Mouse (Mus musculus): ENCODE measurements around the gene Cilp. TPM values are rescaled to one million over a fixed set of nuclear protein-coding genes. Genes with fewer than 3 reads are reported as not detected.

The Cilp gene
- polyA plus RNA-seq, 1 experiment from 2014 or later = 0.24 TPM

DNA sequence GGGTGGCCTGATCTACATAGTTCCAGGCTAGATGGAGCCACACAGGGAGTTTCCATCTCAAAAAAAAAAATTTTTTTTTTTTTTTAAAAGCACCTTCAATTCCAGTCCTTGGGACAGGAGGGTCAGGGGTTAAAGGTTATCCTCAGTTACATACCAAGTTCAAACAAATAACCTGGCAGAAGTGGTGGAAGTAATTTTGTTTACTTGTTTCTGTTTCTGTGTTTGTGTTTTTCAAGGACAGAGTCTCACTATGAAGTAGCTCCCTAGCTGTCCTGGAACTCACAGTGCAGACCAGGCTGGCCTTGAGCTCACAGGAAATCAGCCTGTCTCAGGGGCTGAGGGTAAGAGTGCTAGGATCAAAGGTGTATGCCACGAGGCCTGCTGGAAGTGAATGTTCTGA is 29.4 kb upstream of the Cilp start:
- H3K36me3 ChIP-seq = peaks cover 6% of the 10 kb centered on the region; the same call in 1 of the 2 replicates
- peaks cover 12% of the 10 kb centered on the region for H3K4me1 ChIP-seq (replicated peaks)
- no peak overlapping the region for H3K9ac ChIP-seq (replicated peaks)
- H3K9me3 ChIP-seq = no peaks in the 10 kb centered on the region
- no peak for ATAC-seq
- H3K4me2 ChIP-seq (replicated peaks) = no peak overlapping the region
- 45% methylated on average over 1 of the region's 1 CpGs for WGBS
- H3K4me3 ChIP-seq (replicated peaks) = no peak overlapping the region
- no peak overlapping the region for H3K27ac ChIP-seq
- no peaks in the 10 kb centered on the region for H3K27me3 ChIP-seq

DNA sequence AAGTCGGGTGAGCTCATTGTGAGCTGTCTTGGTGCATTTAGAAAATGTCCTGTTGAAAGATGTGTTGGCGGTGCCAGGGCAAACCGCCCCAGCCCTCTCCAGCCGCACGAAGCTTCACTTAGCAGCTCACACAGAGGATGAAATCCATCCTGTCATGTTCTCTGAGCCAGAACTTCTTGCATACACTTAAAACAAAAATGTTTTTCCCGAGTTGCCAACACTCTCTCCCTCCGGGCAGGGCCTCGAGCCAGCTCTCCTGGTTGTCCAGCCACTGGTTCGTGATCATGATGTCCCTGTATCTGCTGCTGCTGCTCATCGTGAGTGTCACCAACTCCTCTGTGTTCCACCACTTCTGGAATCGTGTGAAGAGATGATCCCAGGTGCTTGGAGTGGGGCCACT is 27.4 kb upstream of the Cilp start:
- WGBS = 85% methylated on average over 11 of the region's 11 CpGs

DNA sequence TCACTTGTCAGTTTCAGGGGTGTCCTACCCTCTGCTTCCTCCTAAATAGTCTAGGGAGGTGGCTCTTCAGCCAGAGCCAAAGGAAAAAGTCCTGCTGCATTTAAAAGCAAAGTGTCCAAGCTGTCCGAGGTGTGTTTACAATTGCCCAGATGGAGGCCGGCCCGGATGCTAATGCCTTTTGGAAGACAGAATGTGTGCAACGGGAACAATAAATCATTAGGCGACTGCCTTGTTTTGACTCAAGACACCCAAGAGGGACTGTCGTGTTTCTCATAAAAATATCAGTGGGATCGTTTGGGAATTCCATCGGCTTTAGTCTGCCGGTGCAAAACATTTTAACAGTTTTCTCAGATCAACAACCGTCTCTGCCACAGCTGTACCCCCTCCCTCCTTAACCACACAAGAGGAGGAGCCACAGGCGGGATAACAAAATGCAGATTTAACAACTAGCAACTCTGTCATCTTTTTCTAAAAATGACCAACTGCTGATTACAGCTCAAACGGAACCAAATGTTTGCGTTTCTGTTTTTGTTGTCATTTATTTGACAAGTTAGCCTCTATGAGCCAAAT is 26.7 kb upstream of the Cilp start:
- 82% methylated on average over 13 of the region's 13 CpGs for WGBS
- no peak overlapping the region for H3K4me3 ChIP-seq (replicated peaks)
- H3K4me1 ChIP-seq (replicated peaks) = peaks cover 6% of the 10 kb centered on the region; the same call in 1 of the 2 replicates
- H3K27ac ChIP-seq = no peak overlapping the region
- no peak overlapping the region for H3K4me2 ChIP-seq (replicated peaks)
- no peaks in the 10 kb centered on the region for H3K27me3 ChIP-seq
- H3K9me3 ChIP-seq = no peaks in the 10 kb centered on the region
- no peak overlapping the region for H3K9ac ChIP-seq (replicated peaks)
- ATAC-seq = no peak
- peaks cover 6% of the 10 kb centered on the region; the same call in 1 of the 2 replicates for H3K36me3 ChIP-seq

More for the DNA sequence above, 27.4 kb upstream of the Cilp start:
- Histone ChIP-seq H3K4me2 (replicated peaks) (no peak overlapping the region), H3K27ac (no peak overlapping the region), H3K9ac (replicated peaks) (no peak overlapping the region), H3K9me3 (no peaks in the 10 kb centered on the region), H3K36me3 (peaks cover 6% of the 10 kb centered on the region; the same call in 1 of the 2 replicates), H3K27me3 (no peaks in the 10 kb centered on the region), H3K4me1 (replicated peaks) (no peaks in the 10 kb centered on the region), H3K4me3 (replicated peaks) (no peak overlapping the region)
- ATAC-seq = no peak

DNA sequence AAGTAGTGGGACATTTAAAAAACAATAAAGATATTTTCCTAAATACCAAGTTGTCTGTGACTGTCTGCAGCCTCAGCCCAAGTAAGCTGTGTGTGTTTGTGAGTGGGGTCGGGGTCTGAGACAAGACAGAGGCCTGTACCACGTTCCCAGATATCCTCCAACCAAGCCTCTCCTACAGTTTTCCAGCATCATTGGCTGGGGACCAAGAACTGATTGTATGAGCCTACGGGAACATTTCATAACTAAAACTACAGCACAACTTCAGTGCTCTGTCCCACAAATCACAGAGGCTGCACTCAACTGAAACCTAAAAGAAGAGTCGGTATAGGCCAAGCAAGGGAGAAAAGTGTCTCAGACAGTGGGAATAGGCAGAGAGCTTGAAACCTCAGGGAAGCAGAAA is 25.8 kb upstream of the Cilp start:
- no peak for ATAC-seq
- Histone ChIP-seq H3K36me3 (peaks cover 6% of the 10 kb centered on the region; the same call in 1 of the 2 replicates), H3K4me1 (replicated peaks) (peaks cover 10% of the 10 kb centered on the region; the same call in 1 of the 2 replicates), H3K27me3 (no peaks in the 10 kb centered on the region), H3K4me3 (replicated peaks) (no peak overlapping the region), H3K4me2 (replicated peaks) (no peak overlapping the region), H3K9ac (replicated peaks) (no peak overlapping the region), H3K27ac (no peak overlapping the region), H3K9me3 (no peaks in the 10 kb centered on the region)
- WGBS = 95% methylated on average over 4 of the region's 4 CpGs

DNA sequence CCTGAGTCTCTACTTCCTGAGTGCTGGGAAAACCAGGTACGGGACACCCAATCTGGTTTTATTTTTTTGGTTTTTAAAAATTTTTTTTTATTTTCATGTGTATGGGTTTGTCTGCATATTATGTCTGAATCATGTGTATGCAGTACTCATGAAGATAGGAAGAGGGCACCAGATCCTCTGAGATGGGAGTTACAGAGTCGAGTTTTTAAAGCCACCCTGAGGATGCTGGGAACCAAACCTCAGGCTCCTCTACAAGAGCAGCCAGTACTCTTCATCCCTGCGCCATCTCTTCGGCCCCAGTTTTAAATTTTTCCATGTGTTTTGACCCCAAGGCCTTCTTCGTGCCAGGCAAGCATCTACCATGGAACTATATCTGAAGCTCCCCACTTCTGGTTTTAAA is 25.2 kb upstream of the Cilp start:
- Histone ChIP-seq H3K9me3 (no peaks in the 10 kb centered on the region), H3K27me3 (no peaks in the 10 kb centered on the region), H3K4me2 (replicated peaks) (no peak overlapping the region), H3K4me3 (replicated peaks) (no peak overlapping the region), H3K4me1 (replicated peaks) (peaks cover 13% of the 10 kb centered on the region; the same call in 1 of the 2 replicates), H3K36me3 (peaks cover 6% of the 10 kb centered on the region; the same call in 1 of the 2 replicates), H3K9ac (replicated peaks) (no peak overlapping the region), H3K27ac (no peak overlapping the region)
- 91% methylated on average over 5 of the region's 5 CpGs for WGBS
- no peak for ATAC-seq

DNA sequence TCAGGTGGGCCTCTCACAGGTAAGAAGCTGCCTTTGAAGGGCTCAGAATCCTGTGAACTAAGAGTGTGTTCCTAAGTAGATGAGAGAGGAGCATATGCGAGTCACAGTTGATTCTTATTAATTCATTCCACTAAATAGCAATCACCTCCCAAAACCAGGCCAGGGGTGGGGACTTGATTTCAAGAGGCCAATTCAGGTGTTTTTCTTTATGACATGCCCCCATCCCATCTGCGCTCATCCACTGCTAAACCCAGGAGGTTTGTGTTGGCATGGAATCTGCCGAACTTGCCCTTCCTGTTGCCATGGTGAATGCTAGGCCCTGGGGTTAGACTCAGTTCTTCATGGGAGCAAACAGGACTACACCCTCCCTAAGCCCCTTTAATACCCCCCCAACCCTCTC is 24.4 kb upstream of the Cilp start:
- ATAC-seq = no peak
- Histone ChIP-seq H3K27ac (no peak overlapping the region), H3K4me2 (replicated peaks) (no peak overlapping the region), H3K36me3 (peaks cover 6% of the 10 kb centered on the region; the same call in 1 of the 2 replicates), H3K4me1 (replicated peaks) (peaks cover 13% of the 10 kb centered on the region; the same call in 1 of the 2 replicates), H3K4me3 (replicated peaks) (no peak overlapping the region), H3K9me3 (no peaks in the 10 kb centered on the region), H3K9ac (replicated peaks) (no peak overlapping the region), H3K27me3 (no peaks in the 10 kb centered on the region)
- 76% methylated on average over 3 of the region's 3 CpGs for whole genome bisulfite sequencing

DNA sequence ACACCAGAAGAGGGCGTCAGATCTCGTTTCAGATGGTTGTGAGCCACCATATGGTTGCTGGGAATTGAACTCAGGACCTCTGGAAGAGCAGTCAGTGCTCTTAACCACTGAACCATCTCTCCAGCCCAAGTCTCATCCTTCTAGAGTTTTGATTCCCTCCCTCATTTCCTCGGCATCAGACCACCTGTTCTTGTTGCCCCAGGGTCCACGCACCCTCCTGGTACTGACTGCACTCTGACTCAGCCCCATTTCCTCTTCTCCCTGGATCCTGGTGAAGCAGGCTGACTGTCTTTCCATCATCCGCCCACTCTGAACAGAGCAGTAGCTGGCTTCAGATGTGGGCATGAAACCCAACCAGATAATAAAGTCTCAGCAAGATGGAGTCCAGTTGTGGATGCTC is 23.0 kb upstream of the Cilp start:
- H3K4me3 ChIP-seq (replicated peaks) = no peak overlapping the region

DNA sequence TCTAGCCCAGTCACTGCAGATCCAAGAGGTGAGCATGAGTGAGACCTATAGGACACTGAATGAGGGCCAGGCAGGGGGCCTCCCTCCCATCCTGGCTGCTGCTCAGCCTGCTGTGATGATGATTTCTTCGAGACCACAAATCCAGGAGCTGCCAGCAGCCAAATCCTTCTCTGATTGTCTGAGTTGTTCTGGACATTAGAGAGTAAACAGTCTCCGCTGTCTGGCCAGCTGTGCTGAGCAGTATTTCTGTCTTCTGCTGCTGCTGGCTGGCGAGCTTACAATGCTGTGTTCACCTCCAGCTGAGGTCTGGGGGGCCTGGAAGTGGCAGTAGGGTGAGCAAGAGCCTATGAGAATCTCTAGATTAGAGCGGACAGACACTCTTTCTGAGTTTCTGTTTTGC is 21.7 kb upstream of the Cilp start:
- Histone ChIP-seq H3K4me1 (replicated peaks) (peaks cover 13% of the 10 kb centered on the region; the same call in 1 of the 2 replicates), H3K27ac (peak overlapping the region; percentile 58; the same call in 1 of the 2 replicates), H3K4me2 (replicated peaks) (no peak overlapping the region), H3K36me3 (no peaks in the 10 kb centered on the region), H3K4me3 (replicated peaks) (no peak overlapping the region), H3K27me3 (no peaks in the 10 kb centered on the region), H3K9ac (replicated peaks) (no peak overlapping the region), H3K9me3 (no peaks in the 10 kb centered on the region)
- no peak for ATAC-seq
- 47% methylated on average over 4 of the region's 4 CpGs for WGBS

More for the DNA sequence above, 23.0 kb upstream of the Cilp start:
- no peaks in the 10 kb centered on the region for H3K27me3 ChIP-seq
- H3K36me3 ChIP-seq = no peaks in the 10 kb centered on the region
- WGBS = 73% methylated on average over 5 of the region's 5 CpGs
- peaks cover 13% of the 10 kb centered on the region; the same call in 1 of the 2 replicates for H3K4me1 ChIP-seq (replicated peaks)
- no peak overlapping the region for H3K9ac ChIP-seq (replicated peaks)
- no peak overlapping the region for H3K4me2 ChIP-seq (replicated peaks)
- no peak overlapping the region for H3K27ac ChIP-seq
- no peaks in the 10 kb centered on the region for H3K9me3 ChIP-seq
- ATAC-seq = no peak

DNA sequence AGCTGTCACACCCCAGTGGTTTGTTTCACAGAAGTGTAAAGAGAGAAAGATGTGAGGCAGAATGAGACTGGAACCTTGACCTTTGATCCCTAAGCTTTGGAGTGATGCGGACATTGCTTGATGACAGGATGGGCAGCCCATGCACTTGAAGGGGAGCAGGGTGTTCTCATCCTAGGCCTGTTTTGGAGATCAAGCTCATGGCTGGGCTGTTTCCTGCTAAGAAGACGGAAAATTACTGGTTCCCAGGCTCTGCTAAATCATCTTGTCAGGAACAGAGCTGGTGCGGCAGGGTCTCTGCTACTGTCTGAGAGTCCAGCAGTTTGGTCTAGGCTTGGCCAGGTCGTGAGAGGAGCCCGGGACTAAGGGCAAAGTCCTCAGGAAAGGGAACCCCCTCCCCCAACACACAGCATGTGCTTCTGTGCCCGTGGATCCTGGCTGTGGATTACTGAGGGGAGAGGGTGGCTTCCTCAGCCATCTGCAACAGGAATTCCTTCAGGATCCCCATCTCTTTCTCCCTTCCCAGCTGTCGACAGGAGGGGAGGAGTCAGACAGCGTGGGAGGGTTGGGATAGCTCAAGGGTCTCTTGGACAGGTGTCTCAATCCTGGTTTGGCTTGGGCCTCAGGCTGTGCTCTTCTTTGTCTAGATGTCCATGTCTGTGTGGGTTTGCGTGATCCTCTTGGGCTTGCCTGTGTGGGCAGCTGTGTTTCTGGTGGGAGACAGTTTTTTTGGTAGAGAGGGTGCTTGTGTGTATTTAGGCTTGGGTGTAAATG is 20.8 kb upstream of the Cilp start:
- no peak overlapping the region for H3K4me2 ChIP-seq (replicated peaks)
- peaks cover 13% of the 10 kb centered on the region; the same call in 1 of the 2 replicates for H3K4me1 ChIP-seq (replicated peaks)
- H3K27me3 ChIP-seq = no peaks in the 10 kb centered on the region
- no peak overlapping the region for H3K27ac ChIP-seq
- no peak for ATAC-seq
- H3K9ac ChIP-seq (replicated peaks) = no peak overlapping the region
- H3K4me3 ChIP-seq (replicated peaks) = no peak overlapping the region
- WGBS = 60% methylated on average over 9 of the region's 9 CpGs
- H3K36me3 ChIP-seq = no peaks in the 10 kb centered on the region
- no peaks in the 10 kb centered on the region for H3K9me3 ChIP-seq

DNA sequence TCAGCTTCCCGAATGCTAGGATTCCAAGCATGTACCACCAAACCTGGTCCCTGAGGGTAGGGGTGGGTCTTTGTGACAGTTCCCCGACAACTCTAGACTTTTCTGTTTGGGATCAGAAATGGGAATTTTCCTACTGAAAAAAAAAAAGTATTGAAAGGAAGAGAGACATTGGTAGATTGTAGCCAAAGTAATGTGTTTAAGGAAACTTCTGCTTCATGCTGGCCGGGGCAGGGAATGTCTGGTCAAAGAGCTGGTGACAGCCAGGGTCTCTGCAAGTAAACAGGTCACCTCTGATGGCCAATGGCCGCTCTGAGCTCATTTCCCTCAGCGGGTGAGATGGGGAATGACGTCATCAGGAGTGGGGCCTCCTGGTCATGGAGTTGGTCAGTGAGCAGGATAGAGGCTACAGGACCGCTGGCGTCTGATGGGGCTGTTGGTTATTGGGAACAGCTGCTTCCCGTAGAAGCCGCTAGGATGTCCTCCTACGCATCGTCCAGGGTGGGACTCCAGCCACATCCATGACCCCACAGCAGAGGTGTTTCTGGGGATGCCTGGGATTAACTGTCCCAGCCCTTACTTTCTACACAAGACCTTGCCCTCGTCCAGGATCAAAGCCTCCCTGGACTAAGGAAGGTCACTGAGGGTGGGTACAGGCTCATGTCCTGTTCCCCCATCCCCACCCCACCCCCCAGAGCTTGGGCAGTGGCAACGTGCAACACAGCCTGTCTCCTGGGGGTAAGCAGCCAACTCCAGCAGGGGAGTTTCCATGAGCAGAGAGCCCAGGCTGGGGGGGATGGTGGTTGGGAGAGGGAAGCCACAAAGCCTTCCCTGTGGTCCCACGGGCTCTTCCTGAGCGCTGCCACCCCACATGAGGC is 17.2 kb upstream of the Cilp start:
- WGBS = 85% methylated on average over 16 of the region's 16 CpGs
- H3K4me2 ChIP-seq (replicated peaks) = no peak overlapping the region

DNA sequence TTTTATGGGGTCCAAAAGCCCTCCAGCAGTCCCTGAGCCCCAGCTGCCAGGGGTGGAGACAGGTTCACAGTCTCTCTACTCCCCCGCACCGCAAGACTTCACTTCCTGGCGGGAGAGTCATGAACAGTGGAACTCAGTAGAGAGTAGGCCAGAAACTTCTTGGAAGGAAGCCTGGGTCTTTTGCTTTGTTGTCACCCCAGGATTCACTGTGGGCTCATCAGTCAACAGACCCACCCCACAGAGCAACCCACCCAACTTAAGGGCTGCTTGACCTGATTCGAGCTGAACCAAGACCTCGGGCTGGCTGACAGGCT is 16.6 kb upstream of the Cilp start:
- H3K9me3 ChIP-seq = no peaks in the 10 kb centered on the region
- H3K27me3 ChIP-seq = no peaks in the 10 kb centered on the region
- no peak overlapping the region for H3K27ac ChIP-seq
- H3K36me3 ChIP-seq = no peaks in the 10 kb centered on the region
- WGBS = 95% methylated on average over 5 of the region's 5 CpGs
- H3K4me1 ChIP-seq (replicated peaks) = peaks cover 7% of the 10 kb centered on the region; the same call in 1 of the 2 replicates
- no peak overlapping the region for H3K9ac ChIP-seq (replicated peaks)
- no peak overlapping the region for H3K4me3 ChIP-seq (replicated peaks)
- no peak overlapping the region for H3K4me2 ChIP-seq (replicated peaks)
- ATAC-seq = no peak

More for the DNA sequence above, 17.2 kb upstream of the Cilp start:
- Histone ChIP-seq H3K4me1 (replicated peaks) (peaks cover 13% of the 10 kb centered on the region; the same call in 1 of the 2 replicates), H3K9ac (replicated peaks) (no peak overlapping the region), H3K27ac (no peak overlapping the region), H3K36me3 (no peaks in the 10 kb centered on the region), H3K9me3 (no peaks in the 10 kb centered on the region), H3K4me3 (replicated peaks) (no peak overlapping the region), H3K27me3 (no peaks in the 10 kb centered on the region)
- ATAC-seq = no peak

DNA sequence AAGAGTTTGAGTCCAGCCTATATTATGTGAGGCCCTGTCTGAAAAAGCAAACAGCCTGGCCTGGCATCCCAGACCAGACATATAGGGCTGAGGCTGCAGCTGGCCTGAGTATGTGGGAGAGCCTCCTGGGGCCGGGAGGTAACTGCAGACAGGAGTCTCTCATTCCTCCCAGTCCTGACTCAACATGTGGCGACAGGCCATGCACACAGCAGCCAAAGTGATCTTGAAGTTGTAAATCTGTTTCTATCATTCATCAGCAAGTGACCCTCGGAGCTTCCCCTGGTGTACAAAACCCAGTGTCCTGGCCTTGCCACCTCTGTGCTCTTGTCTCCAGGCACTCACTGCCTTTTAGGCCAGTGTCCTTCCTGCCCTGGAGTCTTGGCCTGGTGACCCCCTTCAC is 13.0 kb upstream of the Cilp start:
- H3K4me2 ChIP-seq (replicated peaks) = no peak overlapping the region
- H3K4me3 ChIP-seq (replicated peaks) = no peak overlapping the region
- 83% methylated on average over 3 of the region's 3 CpGs for WGBS
- H3K27me3 ChIP-seq = no peaks in the 10 kb centered on the region
- no peak overlapping the region for H3K9ac ChIP-seq (replicated peaks)
- no peak overlapping the region for H3K27ac ChIP-seq
- H3K36me3 ChIP-seq = no peaks in the 10 kb centered on the region
- no peaks in the 10 kb centered on the region for H3K9me3 ChIP-seq
- H3K4me1 ChIP-seq (replicated peaks) = no peaks in the 10 kb centered on the region
- no peak for ATAC-seq

All from midbrain, embryonic 13.5 days (tissue).